Mouse (Mus musculus) forebrain, postnatal 0 days (tissue): ENCODE results near the gene Rasa3. TPM values are rescaled to one million over a fixed set of nuclear protein-coding genes. Genes with fewer than 3 reads are reported as not detected.

Source experiments
- ATAC-seq: fragments of 200-750 bp; cut with Nextera tagmentation; 2 replicates; pipeline ENCODE4 v1.8.0; 2017; ENCODE audit warnings: mild to moderate bottlenecking, moderate library complexity
- DNase-seq: peaks from one replicate; pipeline ENCODE4 v3.0.0-alpha.2; 2015
- H3K27ac ChIP-seq: fragments of 300-500 bp; sonication (generic); 2 replicates; pipeline ENCODE4 v1.5.1; 2014; ENCODE audit warnings: low read depth, mild to moderate bottlenecking, antibody characterized with exemption, low read length, moderate library complexity, mixed read lengths
- H3K27me3 ChIP-seq: fragments of 300-500 bp; sonication (generic); 2 replicates; pipeline ENCODE4 v1.6.1; 2014; ENCODE audit warnings: mild to moderate bottlenecking, low read length, mixed read lengths; ENCODE audit not compliant: insufficient read depth
- H3K36me3 ChIP-seq: fragments of 300-500 bp; sonication (generic); 2 replicates; pipeline ENCODE4 v1.6.1; 2014; ENCODE audit warnings: mild to moderate bottlenecking, moderate library complexity; ENCODE audit not compliant: insufficient read depth
- H3K4me1 ChIP-seq: fragments of 300-500 bp; sonication (generic); 2 replicates; pipeline ENCODE4 v1.6.1; 2014; ENCODE audit warnings: antibody characterized with exemption; ENCODE audit not compliant: insufficient read depth
- H3K4me2 ChIP-seq: fragments of 300-500 bp; sonication (generic); 2 replicates; pipeline ENCODE4 v1.6.1; 2014; ENCODE audit warnings: low read depth, mild to moderate bottlenecking, moderate library complexity
- H3K4me3 ChIP-seq: fragments of 300-500 bp; sonication (generic); 2 replicates; pipeline ENCODE4 v1.5.1; 2014; ENCODE audit warnings: low read depth, low read length, mixed read lengths
- H3K9ac ChIP-seq: fragments of 300-500 bp; sonication (generic); 2 replicates; pipeline ENCODE4 v1.6.1; 2014; ENCODE audit warnings: mild to moderate bottlenecking
- H3K9me3 ChIP-seq: fragments of 300-500 bp; sonication (generic); 2 replicates; pipeline ENCODE4 v1.6.1; 2016; ENCODE audit warnings: low read length
- CTCF ChIP-seq: sonication (generic); IDR thresholded peaks from 2 replicates; pipeline ENCODE4 v1.5.1; 2016; ENCODE audit warnings: antibody characterized with exemption, control low read depth, low read depth
- WGBS: fragments of 180-500 bp; shearing (Covaris S2); extraction: QIAGEN DNeasy Blood & Tissue Kit; methylation state at CpG from one replicate; pipeline ENCODE4 v1.1.7; 2014; 5-methylcytosine and 5-hydroxymethylcytosine counted together
- polyA plus RNA-seq: library from polyadenylated mRNA; unstranded; fragments of >200 nt; fragmentation: Nextera tagmentation; extraction: Ambion mirVana; gene quantifications from 2 replicates; pipeline ENCODE4 v1.2.1, GENCODE M21; 2015
- total RNA-seq: library from RNA; depleted of rRNA; stranded (reverse); fragments of >200 nt; gene quantifications from 2 replicates; pipeline ENCODE4 v1.2.3, GENCODE M21; 2014

The Rasa3 gene
- total and polyA plus RNA-seq, 2 experiments from 2014 or later: 24.3 to 49.7 TPM

GRCm38 (mm10) chr8:13557526-13557925 lies 119.9 kb downstream of the Rasa3 start:
- Histone ChIP-seq H3K9me3 (no peaks in the 10 kb centered on the region), H3K4me2 (no peak overlapping the region), H3K27ac (no peak overlapping the region), H3K4me1 (no peaks in the 10 kb centered on the region), H3K9ac (no peak overlapping the region), H3K4me3 (no peak overlapping the region), H3K27me3 (no peaks in the 10 kb centered on the region), H3K36me3 (no peaks in the 10 kb centered on the region)
- ATAC-seq (peak; percentile 47; the same call in 1 of the 2 replicates), DNase-seq (no peak)
- TF ChIP-seq CTCF: no peak
- 78% methylated on average over 2 of the region's 2 CpGs for WGBS

DNA sequence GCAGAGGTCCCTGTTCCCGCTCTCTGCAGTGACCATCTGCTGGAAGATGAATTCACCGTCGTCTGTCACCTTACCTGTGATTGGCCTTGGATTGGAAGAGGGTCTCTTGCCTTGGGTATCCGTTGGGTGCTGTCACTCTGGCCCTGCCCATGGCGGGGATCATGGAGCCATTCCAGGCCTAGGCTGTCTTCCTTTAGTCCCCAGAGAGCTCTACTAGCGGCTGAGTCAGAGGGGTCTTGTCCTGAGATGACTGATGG lies 125.9 kb downstream of the Rasa3 start:
- no peak for DNase-seq
- Histone ChIP-seq H3K27me3 (no peaks in the 10 kb centered on the region), H3K4me1 (no peaks in the 10 kb centered on the region), H3K9ac (no peak overlapping the region), H3K36me3 (no peaks in the 10 kb centered on the region), H3K27ac (no peak overlapping the region; the same call in 1 of the 2 replicates), H3K9me3 (no peaks in the 10 kb centered on the region), H3K4me3 (no peak overlapping the region), H3K4me2 (no peak overlapping the region)
- no peak for ATAC-seq
- 93% methylated on average over 6 of the region's 6 CpGs for WGBS
- TF ChIP-seq CTCF: no peak

DNA sequence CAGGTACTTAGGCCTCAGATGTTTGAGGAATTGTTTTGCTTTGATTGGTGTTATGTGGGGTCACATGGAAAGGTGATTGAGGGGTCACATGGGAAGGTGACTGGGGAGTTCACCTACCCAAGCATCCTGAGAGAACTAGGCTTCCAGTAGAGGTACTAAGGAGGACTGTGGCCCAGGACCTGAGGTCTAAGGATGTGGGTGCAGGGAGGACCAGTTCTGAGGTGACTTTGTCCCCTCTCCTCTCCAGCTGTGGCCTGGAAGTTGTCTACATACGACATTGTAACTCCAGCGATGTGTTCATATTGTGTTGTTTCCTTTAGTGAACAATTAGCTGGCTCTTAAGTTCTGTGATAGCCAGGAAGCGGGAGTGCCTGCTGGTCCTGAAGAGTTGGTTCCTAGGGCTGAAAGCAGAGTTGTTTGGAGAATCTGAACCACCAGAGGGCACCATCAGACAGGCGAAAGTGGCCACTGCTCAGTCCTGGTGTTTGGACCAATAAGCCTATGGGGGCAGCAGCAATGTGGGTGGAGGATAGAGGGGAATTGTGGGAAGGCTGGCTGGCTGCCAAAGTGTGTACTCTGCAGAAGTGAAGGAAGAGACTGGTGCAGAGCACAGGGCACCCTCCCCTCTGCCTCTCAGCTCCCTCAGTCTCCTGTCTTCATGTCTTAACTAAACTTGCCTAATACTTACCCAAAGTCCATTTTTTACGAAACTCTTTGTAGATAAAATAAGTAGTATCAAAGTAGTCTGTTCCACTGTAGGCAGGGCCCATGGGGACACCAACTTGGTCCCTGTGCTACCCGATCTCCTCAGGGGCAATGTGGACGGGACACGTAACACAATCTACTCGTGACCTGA lies 126.5 kb downstream of the Rasa3 start:
- Histone ChIP-seq H3K36me3 (no peaks in the 10 kb centered on the region), H3K9me3 (0 out of 2 replicates have a peak, but pooled peaks cover under 1% of the 10 kb centered on the region), H3K9ac (no peak overlapping the region), H3K27ac (no peak overlapping the region; the same call in 1 of the 2 replicates), H3K4me2 (no peak overlapping the region), H3K4me3 (no peak overlapping the region), H3K4me1 (no peaks in the 10 kb centered on the region), H3K27me3 (no peaks in the 10 kb centered on the region)
- ATAC-seq (peak; percentile 94), DNase-seq (peak; percentile 92)
- 57% methylated on average over 9 of the region's 9 CpGs for WGBS
- peak; percentile 93 for TF ChIP-seq CTCF

DNA sequence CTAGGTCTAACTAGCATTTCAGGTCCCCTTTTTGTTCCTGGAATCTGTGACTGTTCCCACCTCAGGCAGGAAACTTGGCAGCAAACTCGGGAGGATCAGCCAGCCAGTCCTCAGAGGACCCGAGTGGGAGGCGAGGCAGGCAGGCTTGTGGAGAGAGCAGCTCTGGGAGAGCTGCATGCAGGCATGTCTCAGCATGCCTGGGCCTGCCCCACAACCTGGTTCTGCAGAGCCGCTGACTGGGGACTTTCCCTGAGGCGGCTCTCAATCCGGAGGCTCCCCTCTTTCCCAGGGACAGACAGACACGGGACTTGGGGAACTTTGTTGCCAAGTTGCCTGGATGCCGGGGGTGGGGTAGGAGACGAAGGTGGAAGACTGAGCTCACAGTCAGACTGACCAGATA lies 128.6 kb downstream of the Rasa3 start:
- WGBS: 49% methylated on average over 9 of the region's 9 CpGs
- H3K4me3 ChIP-seq: no peak overlapping the region
- no peaks in the 10 kb centered on the region for H3K36me3 ChIP-seq
- no peaks in the 10 kb centered on the region for H3K27me3 ChIP-seq
- DNase-seq (no peak), ATAC-seq (no peak)
- H3K4me1 ChIP-seq: no peaks in the 10 kb centered on the region
- no peak overlapping the region for H3K4me2 ChIP-seq
- no peak overlapping the region for H3K27ac ChIP-seq
- no peak for TF ChIP-seq CTCF
- H3K9ac ChIP-seq: no peak overlapping the region
- 0 out of 2 replicates have a peak, but pooled peaks cover 5% of the 10 kb centered on the region for H3K9me3 ChIP-seq

DNA sequence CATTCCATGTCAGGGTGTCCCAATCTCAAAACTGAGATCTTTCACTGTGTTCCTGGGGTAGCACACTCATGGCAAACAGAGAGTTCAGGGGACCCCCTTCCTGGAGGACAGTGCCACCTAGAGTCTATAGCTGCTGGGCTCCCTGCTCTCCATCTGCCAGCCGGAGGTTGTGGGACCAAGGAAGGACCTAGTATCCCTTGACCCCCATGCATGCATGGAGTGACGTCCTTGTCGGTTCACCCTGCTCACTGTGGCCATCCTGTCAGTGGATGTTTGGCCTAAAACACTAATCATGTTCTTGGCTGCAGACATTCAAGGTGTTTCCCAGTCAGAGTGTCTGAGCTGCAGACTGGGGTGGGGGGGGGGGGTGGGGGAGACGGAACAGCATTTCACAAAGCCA lies 129.2 kb downstream of the Rasa3 start:
- Histone ChIP-seq H3K9ac (no peak overlapping the region), H3K4me2 (no peak overlapping the region), H3K4me3 (no peak overlapping the region), H3K27ac (no peak overlapping the region), H3K27me3 (no peaks in the 10 kb centered on the region), H3K4me1 (no peaks in the 10 kb centered on the region), H3K36me3 (no peaks in the 10 kb centered on the region), H3K9me3 (0 out of 2 replicates have a peak, but pooled peaks cover 5% of the 10 kb centered on the region)
- no peak for ATAC-seq
- DNase-seq: peak; percentile 33
- WGBS: 46% methylated on average over 4 of the region's 4 CpGs
- TF ChIP-seq CTCF: peak; percentile 65

GRCm38 (mm10) chr8:13546421-13546820 lies 131.0 kb downstream of the Rasa3 start:
- Histone ChIP-seq H3K9me3 (0 out of 2 replicates have a peak, but pooled peaks cover 5% of the 10 kb centered on the region), H3K36me3 (no peaks in the 10 kb centered on the region), H3K27ac (no peak overlapping the region), H3K4me3 (no peak overlapping the region), H3K4me2 (no peak overlapping the region), H3K27me3 (no peaks in the 10 kb centered on the region), H3K4me1 (no peaks in the 10 kb centered on the region), H3K9ac (no peak overlapping the region)
- DNase-seq (no peak), ATAC-seq (no peak)
- TF ChIP-seq CTCF: no peak
- 84% methylated on average over 4 of the region's 4 CpGs for WGBS

GRCm38 (mm10) chr8:13541526-13541925 lies 135.9 kb downstream of the Rasa3 start:
- 66% methylated on average over 5 of the region's 5 CpGs for WGBS
- H3K4me3 ChIP-seq: no peak overlapping the region
- ATAC-seq (no peak), DNase-seq (no peak)
- 0 out of 2 replicates have a peak, but pooled peaks cover 5% of the 10 kb centered on the region for H3K9me3 ChIP-seq
- TF ChIP-seq CTCF: no peak
- H3K27ac ChIP-seq: no peak overlapping the region
- no peak overlapping the region for H3K9ac ChIP-seq
- H3K27me3 ChIP-seq: no peaks in the 10 kb centered on the region
- H3K4me2 ChIP-seq: no peak overlapping the region
- peaks cover 5% of the 10 kb centered on the region; the same call in 1 of the 2 replicates for H3K4me1 ChIP-seq
- H3K36me3 ChIP-seq: no peaks in the 10 kb centered on the region
